Mouse (Mus musculus): ENCODE measurements at regions not wholly inside any gene's neighbourhood (a gene's known extent, or its start where the extent isn't known, plus 50 kb on each side); places are given as distances from the start of the nearest gene placed in this dataset.

DNA sequence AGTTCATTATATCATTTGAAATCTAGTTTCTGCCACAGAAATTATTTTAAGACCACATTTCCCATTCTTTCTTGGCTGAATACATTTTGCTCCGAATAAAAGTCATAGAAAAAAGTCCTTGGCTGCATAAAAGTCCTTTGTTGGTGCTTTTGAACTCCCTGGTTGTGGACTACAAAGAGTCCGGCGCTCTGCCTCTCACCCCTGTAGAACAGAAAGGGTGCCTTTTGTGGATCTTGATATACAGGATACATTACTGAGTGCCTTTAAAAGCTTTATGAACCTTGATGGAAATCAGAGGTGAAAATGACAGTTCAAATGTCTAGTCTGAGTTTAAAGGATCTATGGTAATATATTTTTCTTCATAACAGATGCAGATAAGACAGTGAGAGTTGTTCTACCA is 355.5 kb downstream of the Anxa1 start:
- DNase-seq, result no peak

DNA sequence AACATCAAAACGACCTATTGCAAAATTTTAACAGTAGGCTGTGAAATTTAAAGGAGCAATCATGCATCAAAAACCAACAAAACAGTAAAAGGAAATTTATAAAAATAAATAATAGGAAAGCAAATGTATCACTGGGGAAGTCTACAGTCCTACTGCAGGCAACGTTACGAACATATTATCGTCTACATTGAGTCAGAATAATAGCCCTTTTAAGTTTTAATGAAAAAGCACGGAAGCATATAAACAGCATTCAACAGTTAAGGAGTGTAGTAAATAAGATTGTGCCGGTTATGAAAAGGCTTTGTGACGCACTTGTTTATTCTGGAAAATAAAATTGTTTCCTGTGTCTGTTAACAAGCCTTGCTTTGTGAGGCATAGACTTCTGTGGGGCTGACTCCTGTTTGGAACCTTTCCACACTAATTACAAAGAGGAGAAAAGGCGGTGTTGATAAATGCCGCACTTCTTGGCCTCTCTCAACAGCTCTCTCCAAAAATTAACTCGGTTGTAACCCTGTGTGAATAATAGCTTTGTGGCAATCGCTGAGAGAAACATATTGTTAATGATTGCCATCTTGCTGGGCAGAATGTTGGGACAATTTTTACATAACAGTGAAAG is 363.0 kb downstream of the Anxa1 start:
- DNase-seq, result peak in 1 of 2 experiments; percentile 2

- no peak for DNase-seq
These were observed 376.6 kb downstream of the Anxa1 start for GRCm38 (mm10) chr19:20014114-20014513.

- no peak for DNase-seq
These were observed 380.8 kb downstream of the Anxa1 start for GRCm38 (mm10) chr19:20009801-20010441.

DNA sequence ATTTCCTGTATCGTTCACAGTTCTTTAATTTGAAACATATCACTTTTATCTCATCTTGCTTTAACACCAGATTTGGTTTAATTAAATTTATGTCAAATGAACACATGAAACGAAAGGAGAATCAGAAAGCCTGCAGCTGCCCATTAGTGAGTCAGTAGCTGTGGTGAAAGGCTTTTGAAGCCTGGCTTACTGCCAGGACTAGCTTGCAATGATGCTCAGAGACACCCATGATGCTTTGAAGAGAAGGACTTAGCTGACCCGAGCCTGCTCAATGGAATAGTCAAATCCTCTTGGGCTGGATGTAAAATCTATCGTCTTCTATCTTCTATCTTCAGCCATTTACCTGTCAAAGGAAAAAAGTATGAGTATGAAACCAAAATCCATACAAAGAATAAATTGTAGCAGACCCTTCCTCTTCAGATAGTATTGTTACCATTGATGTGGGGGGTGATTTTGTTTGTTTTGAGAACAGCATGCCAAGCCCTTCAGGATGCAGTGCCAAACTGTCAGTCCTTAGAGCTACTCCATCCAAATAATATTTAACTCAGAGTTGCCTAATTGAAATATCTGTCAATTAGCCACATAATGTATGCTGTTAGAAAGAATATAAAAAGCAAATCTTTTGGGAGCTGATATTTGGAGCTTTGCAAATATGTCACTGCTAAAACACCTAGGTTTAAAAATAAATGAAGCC is 384.7 kb downstream of the Anxa1 start:
- DNase-seq, result no peak

GRCm38 (mm10) chr19:19987255-19987654 is 403.5 kb downstream of the Anxa1 start:
- no peak for DNase-seq

DNA sequence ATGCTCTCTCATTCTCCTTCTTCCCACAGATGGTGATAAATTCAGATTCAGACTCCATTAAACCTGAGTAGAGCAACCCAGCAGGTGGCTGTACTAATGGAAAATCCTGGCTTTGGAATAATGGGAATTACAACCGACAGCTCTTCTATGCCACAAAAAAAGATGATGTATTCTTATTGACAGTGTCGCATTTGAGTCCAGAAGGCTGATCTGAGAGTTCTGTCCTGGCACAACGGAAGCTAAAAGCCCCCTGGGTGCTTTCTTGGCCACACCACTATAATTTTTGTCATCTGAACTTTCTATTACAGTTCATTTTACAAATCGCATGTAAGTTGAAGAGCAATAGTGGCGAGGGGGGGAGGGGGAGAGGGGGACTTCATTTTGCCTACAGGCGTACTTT is 411.9 kb downstream of the Anxa1 start:
- no peak for DNase-seq

- no peak for DNase-seq
These were observed 413.0 kb downstream of the Anxa1 start for GRCm38 (mm10) chr19:19977609-19978259.

- DNase-seq, result no peak
These were observed 414.0 kb downstream of the Anxa1 start for GRCm38 (mm10) chr19:19976776-19977175.

GRCm38 (mm10) chr19:19969780-19970512 is 420.8 kb downstream of the Anxa1 start:
- no peak for DNase-seq

GRCm38 (mm10) chr19:19969335-19969734 is 421.4 kb downstream of the Anxa1 start:
- no peak for DNase-seq

GRCm38 (mm10) chr19:19945247-19945646 is 445.5 kb downstream of the Anxa1 start:
- no peak for DNase-seq

- DNase-seq, result no peak
These were observed 448.0 kb downstream of the Anxa1 start for GRCm38 (mm10) chr19:19942697-19943096.

DNA sequence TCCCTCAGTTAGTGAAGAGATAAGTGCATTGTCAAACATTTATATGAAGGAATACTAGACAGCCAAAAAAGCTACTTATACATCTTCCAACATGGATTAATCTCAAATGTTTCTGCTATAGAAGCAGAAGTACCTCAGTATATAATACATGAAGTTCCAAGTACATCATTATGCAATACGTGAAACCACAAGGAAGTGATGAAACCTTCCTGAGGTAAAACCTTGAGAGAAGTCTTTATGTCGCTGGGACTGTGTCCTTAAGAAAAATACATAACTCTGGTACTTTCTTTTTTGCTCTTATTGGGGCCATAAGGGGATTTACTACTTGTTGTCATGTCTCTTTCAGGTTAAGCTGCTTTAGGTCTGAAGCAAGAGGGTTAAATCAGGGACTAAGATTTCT is 469.6 kb downstream of the Anxa1 start:
- no peak for DNase-seq

DNA sequence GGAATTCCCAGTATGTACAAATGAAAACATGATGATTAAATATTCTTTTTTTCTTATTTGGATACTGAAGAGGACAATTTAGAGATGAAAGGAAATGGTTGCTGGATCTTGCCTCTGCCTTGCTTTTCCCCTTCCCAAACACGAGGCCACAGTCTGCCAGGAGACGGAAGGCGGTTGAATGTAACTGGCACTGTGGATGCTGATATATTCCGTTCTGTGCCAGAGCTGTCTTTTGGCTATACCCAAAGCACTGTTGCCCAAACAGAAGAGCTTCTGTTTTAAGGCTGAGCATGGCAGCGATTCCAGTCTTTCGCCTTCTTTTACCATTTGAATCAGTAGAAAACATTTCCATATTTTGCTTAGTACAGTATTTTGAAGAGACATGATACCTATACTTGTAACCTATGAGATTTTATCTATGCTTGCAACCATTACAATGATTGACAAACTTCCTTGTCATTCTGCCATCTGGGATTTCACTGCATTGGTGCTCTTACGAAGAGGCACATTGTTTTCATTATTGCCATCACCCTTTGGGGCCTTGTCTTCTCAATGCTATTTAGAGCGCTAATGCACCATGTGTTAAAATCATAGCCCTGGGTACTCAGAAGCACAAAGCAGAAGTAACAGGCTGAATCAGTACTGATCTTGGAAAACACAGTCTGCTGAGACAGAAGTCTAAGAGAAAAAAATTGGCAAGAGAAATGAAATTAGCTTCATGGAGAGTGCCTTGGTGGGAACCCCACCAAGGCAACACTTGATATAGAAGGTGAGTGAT is 504.6 kb downstream of the Anxa1 start:
- peak; percentile 5 to 25 for DNase-seq

DNA sequence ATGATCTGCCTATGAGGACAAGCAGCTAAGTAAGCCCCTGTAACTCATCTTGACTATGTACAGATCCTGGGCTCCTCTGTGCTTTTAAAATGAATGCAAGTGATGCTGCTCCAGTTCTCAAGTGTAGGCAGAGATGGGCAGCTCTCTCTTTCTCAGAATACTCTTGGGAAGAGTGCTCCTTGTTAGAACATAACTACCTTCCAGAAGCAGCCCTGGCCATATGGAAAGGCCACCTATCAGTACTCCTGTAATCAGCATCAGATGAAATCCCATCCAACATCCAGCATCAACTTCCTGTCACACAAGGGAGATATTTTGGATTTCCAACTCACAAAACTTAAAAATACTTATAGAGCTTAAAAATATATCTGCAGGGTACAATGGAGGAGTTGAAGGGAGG is 509.8 kb downstream of the Anxa1 start:
- no peak for DNase-seq

- no peak for DNase-seq
These were observed 542.6 kb downstream of the Anxa1 start for GRCm38 (mm10) chr19:19848152-19848551.

GRCm38 (mm10) chr19:19807992-19808391 is 582.8 kb downstream of the Anxa1 start:
- DNase-seq, result no peak

- DNase-seq, result no peak
These were observed 596.9 kb downstream of the Anxa1 start for GRCm38 (mm10) chr19:19793835-19794234.

GRCm38 (mm10) chr19:19783507-19783906 is 607.2 kb downstream of the Anxa1 start:
- DNase-seq, result no peak

DNA sequence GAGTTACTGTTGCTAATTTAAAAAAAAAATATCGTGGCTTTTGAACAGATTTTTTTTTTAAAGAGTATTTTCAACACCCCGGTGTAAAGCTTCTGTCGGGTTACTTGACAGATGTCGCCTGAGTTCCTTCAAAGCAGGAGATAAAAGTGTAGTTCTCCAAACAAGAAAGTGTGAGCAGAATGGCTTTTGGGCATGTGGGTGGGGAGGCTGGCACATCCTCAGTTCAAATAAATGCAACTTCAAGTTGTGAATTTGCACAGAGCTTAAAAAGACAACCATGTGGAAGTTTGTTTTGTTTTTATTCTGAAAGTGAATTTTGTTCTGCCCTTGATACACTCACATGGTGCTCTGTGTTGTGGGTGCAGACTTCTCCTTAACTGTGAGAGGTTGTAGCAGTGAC is 612.9 kb downstream of the Anxa1 start:
- DNase-seq, result peak; percentile 14 to 17

GRCm38 (mm10) chr19:19770990-19771389 is 619.8 kb downstream of the Anxa1 start:
- DNase-seq, result no peak

Measured in layer of hippocampus, postnatal 36 days (tissue).